Mouse (Mus musculus): ENCODE results near the gene Camk1.

DNA sequence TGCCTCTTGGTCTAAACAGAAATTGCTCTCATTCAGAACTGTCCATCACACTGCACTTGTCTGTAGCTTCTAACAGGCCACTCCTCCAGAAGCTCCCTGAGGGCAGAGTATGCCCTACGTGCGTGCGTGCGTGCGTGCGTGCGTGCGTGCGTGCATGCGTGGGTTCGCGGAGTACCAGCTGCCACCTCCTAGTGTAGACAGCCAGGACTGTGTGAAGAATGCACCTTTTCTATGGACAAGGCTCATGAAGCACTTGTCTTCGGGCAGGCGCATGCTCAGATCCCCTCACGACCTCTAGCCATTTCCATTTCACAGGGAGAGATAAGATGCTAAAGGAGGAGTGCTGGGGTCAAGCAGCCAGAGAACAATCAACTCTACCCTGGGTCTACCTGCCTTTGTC, 54.4 kb downstream of the Camk1 start:
- TF ChIP-seq CTCF (IDR thresholded peaks at IDR 0.05; ENCODE audit: extremely low read depth, insufficient read depth, insufficient read length, insufficient replicate concordance) (no peak), POLR2A (IDR thresholded peaks at IDR 0.05; ENCODE audit: low read depth, low read length) (no peak)

Measured in spleen, adult 2 months (tissue).